Mouse (Mus musculus): Measurements from ENCODE around the gene Serinc3.

DNA sequence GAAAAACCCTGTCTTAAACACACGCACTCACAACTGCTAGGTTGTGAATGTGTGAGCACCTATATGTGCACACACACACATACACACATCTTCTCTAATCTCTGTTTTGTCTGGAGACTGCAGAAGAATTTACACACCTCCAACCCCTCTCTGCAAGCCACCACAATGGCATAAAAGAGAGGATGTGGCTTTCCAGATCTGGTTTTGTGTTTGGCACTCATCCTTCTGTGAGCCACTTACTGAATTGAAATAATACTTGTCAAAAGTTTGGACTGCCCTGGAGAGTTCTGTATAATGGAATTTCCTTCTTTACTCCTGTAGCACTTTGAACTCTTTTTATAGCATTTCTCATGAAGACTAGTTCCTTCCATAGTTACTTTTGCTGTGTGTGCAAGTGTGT is 22.1 kb upstream of the Serinc3 start:
- TF ChIP-seq CTCF (IDR thresholded peaks at IDR 0.05; ENCODE audit: low read depth) (no peak), EP300 (IDR thresholded peaks at IDR 0.05; ENCODE audit: low read depth) (no peak)
